Mouse (Mus musculus) liver, embryonic 15.5 days (tissue): Measurements from ENCODE around the gene Trim33. TPM values are rescaled to one million over a fixed set of nuclear protein-coding genes. Genes with fewer than 3 reads are reported as not detected.

Experiments used
- ATAC-seq: fragments of 200-750 bp; cut with Nextera tagmentation; 2 replicates; pipeline ENCODE4 v1.8.0; 2017; ENCODE audit warnings: moderate number of reproducible peaks, mild to moderate bottlenecking, moderate library complexity; ENCODE audit not compliant: insufficient read depth
- H3K27ac ChIP-seq: fragments of 300-500 bp; sonication (generic); replicated peaks from 2 replicates; pipeline ENCODE4 v1.5.1; 2015; ENCODE audit warnings: mild to moderate bottlenecking, inconsistent platforms
- H3K27me3 ChIP-seq: fragments of 300-500 bp; sonication (generic); 2 replicates; pipeline ENCODE4 v1.6.1; 2015; ENCODE audit warnings: mild to moderate bottlenecking, inconsistent platforms
- H3K36me3 ChIP-seq: fragments of 300-500 bp; sonication (generic); replicated peaks from 2 replicates; pipeline ENCODE4 v1.6.1; 2015; ENCODE audit warnings: moderate library complexity, mild to moderate bottlenecking, inconsistent platforms
- H3K4me1 ChIP-seq: fragments of 300-500 bp; sonication (generic); replicated peaks from 2 replicates; pipeline ENCODE4 v1.6.1; 2015; ENCODE audit warnings: inconsistent platforms
- H3K4me2 ChIP-seq: fragments of 300-500 bp; sonication (generic); 2 replicates; pipeline ENCODE4 v1.6.1; 2015; ENCODE audit warnings: moderate library complexity, mild to moderate bottlenecking, inconsistent platforms
- H3K4me3 ChIP-seq: fragments of 300-500 bp; sonication (generic); replicated peaks from 2 replicates; pipeline ENCODE4 v1.5.1; 2015; ENCODE audit warnings: mild to moderate bottlenecking, inconsistent platforms
- H3K9ac ChIP-seq: fragments of 300-500 bp; sonication (generic); 2 replicates; pipeline ENCODE4 v1.6.1; 2015; ENCODE audit warnings: moderate library complexity, mild to moderate bottlenecking, inconsistent platforms
- H3K9me3 ChIP-seq: fragments of 300-500 bp; sonication (generic); replicated peaks from 2 replicates; pipeline ENCODE4 v1.6.1; 2016; ENCODE audit warnings: inconsistent platforms
- WGBS: fragments of 180-500 bp; shearing (Covaris S2); methylation state at CpG from one replicate; pipeline ENCODE4 v1.1.7; 2015; ENCODE audit warnings: mixed read lengths; ENCODE audit not compliant: insufficient replicate concordance; 5-methylcytosine and 5-hydroxymethylcytosine counted together
- polyA plus RNA-seq: library from polyadenylated mRNA; unstranded; fragments of >200 nt; fragmentation: Nextera tagmentation; extraction: Ambion mirVana; gene quantifications from 2 replicates; pipeline ENCODE4 v1.2.1, GENCODE M21; 2015

Trim33 gene
- polyA plus RNA-seq, 1 experiment from 2014 or later, result 5.8 TPM

- no peak overlapping the region for H3K27ac ChIP-seq
- 0 out of 2 replicates have a peak, but pooled peaks cover 4% of the 10 kb centered on the region for H3K36me3 ChIP-seq
- no peaks in the 10 kb centered on the region for H3K9me3 ChIP-seq
- 70% methylated on average over 11 of the region's 11 CpGs for WGBS
- no peaks in the 10 kb centered on the region for H3K4me1 ChIP-seq
- H3K9ac ChIP-seq, result no peak overlapping the region
- ATAC-seq, result no peak
- H3K27me3 ChIP-seq, result no peaks in the 10 kb centered on the region
- H3K4me2 ChIP-seq, result no peak overlapping the region
- H3K4me3 ChIP-seq, result no peak overlapping the region
Measured at GRCm38 (mm10) chr3:103364182-103364945, 85.3 kb downstream of the Trim33 start.

GRCm38 (mm10) chr3:103367176-103367970 is 88.3 kb downstream of the Trim33 start:
- 66% methylated on average over 11 of the region's 11 CpGs for WGBS
- no peak for ATAC-seq

GRCm38 (mm10) chr3:103368731-103369130 is 89.6 kb downstream of the Trim33 start:
- Histone ChIP-seq H3K4me3 (no peak overlapping the region), H3K27me3 (peaks cover 4% of the 10 kb centered on the region; the same call in 1 of the 2 replicates), H3K27ac (no peak overlapping the region), H3K4me1 (no peaks in the 10 kb centered on the region), H3K4me2 (no peak overlapping the region), H3K9ac (no peak overlapping the region), H3K36me3 (no peaks in the 10 kb centered on the region), H3K9me3 (no peaks in the 10 kb centered on the region)
- ATAC-seq, result no peak
- 67% methylated on average over 3 of the region's 3 CpGs for WGBS

More at GRCm38 (mm10) chr3:103367176-103367970, 88.3 kb downstream of the Trim33 start:
- no peak overlapping the region for H3K4me2 ChIP-seq
- no peaks in the 10 kb centered on the region for H3K27me3 ChIP-seq
- H3K4me3 ChIP-seq, result no peak overlapping the region
- no peak overlapping the region for H3K27ac ChIP-seq
- no peaks in the 10 kb centered on the region for H3K9me3 ChIP-seq
- H3K9ac ChIP-seq, result no peak overlapping the region
- H3K36me3 ChIP-seq, result no peaks in the 10 kb centered on the region
- H3K4me1 ChIP-seq, result no peaks in the 10 kb centered on the region

- no peak overlapping the region for H3K4me3 ChIP-seq
- peaks cover 7% of the 10 kb centered on the region; the same call in 1 of the 2 replicates for H3K27me3 ChIP-seq
- H3K27ac ChIP-seq, result no peak overlapping the region
- H3K36me3 ChIP-seq, result no peaks in the 10 kb centered on the region
- 26% methylated on average over 8 of the region's 8 CpGs for WGBS
- H3K4me2 ChIP-seq, result no peak overlapping the region
- ATAC-seq, result no peak
- no peak overlapping the region for H3K9ac ChIP-seq
- H3K4me1 ChIP-seq, result peaks cover 21% of the 10 kb centered on the region
- no peaks in the 10 kb centered on the region for H3K9me3 ChIP-seq
Measured at GRCm38 (mm10) chr3:103374028-103374427, 94.9 kb downstream of the Trim33 start.

GRCm38 (mm10) chr3:103375181-103375855 is 96.2 kb downstream of the Trim33 start:
- ATAC-seq, result no peak
- WGBS, result 20% methylated on average over 14 of the region's 14 CpGs
- Histone ChIP-seq H3K36me3 (no peaks in the 10 kb centered on the region), H3K4me1 (peaks cover 21% of the 10 kb centered on the region), H3K4me3 (no peak overlapping the region), H3K4me2 (no peak overlapping the region), H3K27me3 (peaks cover 7% of the 10 kb centered on the region; the same call in 1 of the 2 replicates), H3K9ac (no peak overlapping the region), H3K27ac (no peak overlapping the region), H3K9me3 (no peaks in the 10 kb centered on the region)

- Histone ChIP-seq H3K9ac (no peak overlapping the region), H3K4me1 (peaks cover 24% of the 10 kb centered on the region), H3K27me3 (peaks cover 7% of the 10 kb centered on the region; the same call in 1 of the 2 replicates), H3K27ac (no peak overlapping the region), H3K4me2 (no peak overlapping the region), H3K9me3 (no peaks in the 10 kb centered on the region), H3K4me3 (no peak overlapping the region), H3K36me3 (no peaks in the 10 kb centered on the region)
- ATAC-seq, result peak; percentile 67
Measured at GRCm38 (mm10) chr3:103378018-103378417, 98.9 kb downstream of the Trim33 start.

- no peak for ATAC-seq
- H3K4me2 ChIP-seq, result no peak overlapping the region
- no peak overlapping the region for H3K4me3 ChIP-seq
- 71% methylated on average over 3 of the region's 3 CpGs for WGBS
- no peak overlapping the region for H3K9ac ChIP-seq
- H3K36me3 ChIP-seq, result no peaks in the 10 kb centered on the region
- H3K27ac ChIP-seq, result no peak overlapping the region
- H3K9me3 ChIP-seq, result no peaks in the 10 kb centered on the region
- peaks cover 24% of the 10 kb centered on the region for H3K4me1 ChIP-seq
- H3K27me3 ChIP-seq, result no peaks in the 10 kb centered on the region
Measured at GRCm38 (mm10) chr3:103379371-103379770, 100.3 kb downstream of the Trim33 start.

GRCm38 (mm10) chr3:103380814-103381213 is 101.7 kb downstream of the Trim33 start:
- no peak overlapping the region for H3K4me2 ChIP-seq
- ATAC-seq, result no peak
- H3K9ac ChIP-seq, result no peak overlapping the region
- peaks cover 29% of the 10 kb centered on the region for H3K4me1 ChIP-seq
- no peaks in the 10 kb centered on the region for H3K36me3 ChIP-seq
- no peak overlapping the region for H3K27ac ChIP-seq
- H3K9me3 ChIP-seq, result no peaks in the 10 kb centered on the region
- no peak overlapping the region for H3K4me3 ChIP-seq
- H3K27me3 ChIP-seq, result no peaks in the 10 kb centered on the region
- WGBS, result 71% methylated on average over 8 of the region's 8 CpGs

GRCm38 (mm10) chr3:103381441-103381840 is 102.3 kb downstream of the Trim33 start:
- Histone ChIP-seq H3K27ac (no peak overlapping the region), H3K9ac (no peak overlapping the region), H3K4me2 (no peak overlapping the region), H3K9me3 (no peaks in the 10 kb centered on the region), H3K27me3 (no peaks in the 10 kb centered on the region), H3K4me1 (peaks cover 29% of the 10 kb centered on the region), H3K36me3 (no peaks in the 10 kb centered on the region), H3K4me3 (no peak overlapping the region)
- ATAC-seq, result no peak
- WGBS, result 76% methylated on average over 6 of the region's 6 CpGs

- Histone ChIP-seq H3K27ac (no peak overlapping the region), H3K4me3 (no peak overlapping the region), H3K9me3 (no peaks in the 10 kb centered on the region), H3K27me3 (no peaks in the 10 kb centered on the region), H3K4me1 (peaks cover 18% of the 10 kb centered on the region), H3K36me3 (no peaks in the 10 kb centered on the region), H3K4me2 (peak overlapping the region; percentile 42; the same call in 1 of the 2 replicates), H3K9ac (no peak overlapping the region)
- ATAC-seq, result peak; percentile 38; the same call in 1 of the 2 replicates
- 17% methylated on average over 17 of the region's 17 CpGs for WGBS
Measured at GRCm38 (mm10) chr3:103382872-103383567, 103.9 kb downstream of the Trim33 start.
